Mouse (Mus musculus) limb, embryonic 15.5 days (tissue): ENCODE data around the gene Hyal3. TPM values are rescaled to one million over a fixed set of nuclear protein-coding genes. Genes with fewer than 3 reads are reported as not detected.

Experiments
- ATAC-seq: fragments of 200-750 bp; cut with Nextera tagmentation; 2 replicates; pipeline ENCODE4 v1.8.0; 2017; ENCODE audit warnings: low read depth, moderate TSS enrichment; ENCODE audit not compliant: insufficient number of reproducible peaks, low FRiP score, low TSS enrichment
- H3K27ac ChIP-seq: fragments of 300-500 bp; sonication (generic); 2 replicates; pipeline ENCODE4 v1.5.1; 2015; ENCODE audit warnings: moderate library complexity, mild to moderate bottlenecking, inconsistent platforms
- H3K27me3 ChIP-seq: fragments of 300-500 bp; sonication (generic); 2 replicates; pipeline ENCODE4 v1.6.1; 2015; ENCODE audit warnings: inconsistent platforms
- H3K36me3 ChIP-seq: fragments of 300-500 bp; sonication (generic); 2 replicates; pipeline ENCODE4 v1.6.1; 2015; ENCODE audit warnings: inconsistent platforms
- H3K4me1 ChIP-seq: fragments of 300-500 bp; sonication (generic); 2 replicates; pipeline ENCODE4 v1.6.1; 2015; ENCODE audit warnings: inconsistent platforms
- H3K4me2 ChIP-seq: fragments of 300-500 bp; sonication (generic); 2 replicates; pipeline ENCODE4 v1.6.1; 2015; ENCODE audit warnings: mild to moderate bottlenecking, inconsistent platforms
- H3K4me3 ChIP-seq: fragments of 300-500 bp; sonication (generic); 2 replicates; pipeline ENCODE4 v1.5.1; 2015; ENCODE audit warnings: mild to moderate bottlenecking, inconsistent platforms
- H3K9ac ChIP-seq: fragments of 300-500 bp; sonication (generic); 2 replicates; pipeline ENCODE4 v1.6.1; 2015; ENCODE audit warnings: inconsistent platforms
- H3K9me3 ChIP-seq: fragments of 300-500 bp; sonication (generic); 2 replicates; pipeline ENCODE4 v1.6.1; 2016; ENCODE audit warnings: inconsistent platforms
- WGBS: fragments of 180-500 bp; shearing (Covaris S2); methylation state at CpG from one replicate; pipeline ENCODE4 v1.1.7; 2015; 5-methylcytosine and 5-hydroxymethylcytosine counted together
- polyA plus RNA-seq: library from polyadenylated mRNA; unstranded; fragments of >200 nt; fragmentation: Nextera tagmentation; extraction: Ambion mirVana; gene quantifications from 2 replicates; pipeline ENCODE4 v1.2.1, GENCODE M21; 2015

Hyal3 gene
- polyA plus RNA-seq, 1 experiment from 2014 or later, result 1.6 TPM

DNA sequence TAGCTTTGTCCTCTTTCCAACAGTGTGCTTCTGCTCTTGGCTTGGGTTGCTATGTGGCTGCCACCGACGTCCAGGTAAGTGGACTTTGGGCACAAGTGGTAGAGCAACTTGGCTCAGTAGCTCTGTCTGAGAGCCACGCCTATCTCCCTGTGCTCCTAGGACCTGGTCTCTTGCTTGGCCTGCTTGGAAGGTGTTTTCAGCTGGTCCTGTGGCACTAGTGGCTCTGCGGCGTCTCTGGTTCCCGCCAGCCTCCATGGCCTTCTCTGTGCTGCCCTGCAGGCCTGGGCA, 10.1 kb downstream of the Hyal3 start:
- H3K27me3 ChIP-seq, result no peaks in the 10 kb centered on the region
- H3K4me1 ChIP-seq, result peaks cover 17% of the 10 kb centered on the region
- WGBS, result 91% methylated on average over 6 of the region's 6 CpGs
- no peaks in the 10 kb centered on the region for H3K9me3 ChIP-seq
- no peak overlapping the region for H3K4me2 ChIP-seq
- no peak overlapping the region for H3K9ac ChIP-seq
- no peak for ATAC-seq
- H3K27ac ChIP-seq, result no peak overlapping the region
- H3K4me3 ChIP-seq, result no peak overlapping the region
- peaks cover 58% of the 10 kb centered on the region for H3K36me3 ChIP-seq

DNA sequence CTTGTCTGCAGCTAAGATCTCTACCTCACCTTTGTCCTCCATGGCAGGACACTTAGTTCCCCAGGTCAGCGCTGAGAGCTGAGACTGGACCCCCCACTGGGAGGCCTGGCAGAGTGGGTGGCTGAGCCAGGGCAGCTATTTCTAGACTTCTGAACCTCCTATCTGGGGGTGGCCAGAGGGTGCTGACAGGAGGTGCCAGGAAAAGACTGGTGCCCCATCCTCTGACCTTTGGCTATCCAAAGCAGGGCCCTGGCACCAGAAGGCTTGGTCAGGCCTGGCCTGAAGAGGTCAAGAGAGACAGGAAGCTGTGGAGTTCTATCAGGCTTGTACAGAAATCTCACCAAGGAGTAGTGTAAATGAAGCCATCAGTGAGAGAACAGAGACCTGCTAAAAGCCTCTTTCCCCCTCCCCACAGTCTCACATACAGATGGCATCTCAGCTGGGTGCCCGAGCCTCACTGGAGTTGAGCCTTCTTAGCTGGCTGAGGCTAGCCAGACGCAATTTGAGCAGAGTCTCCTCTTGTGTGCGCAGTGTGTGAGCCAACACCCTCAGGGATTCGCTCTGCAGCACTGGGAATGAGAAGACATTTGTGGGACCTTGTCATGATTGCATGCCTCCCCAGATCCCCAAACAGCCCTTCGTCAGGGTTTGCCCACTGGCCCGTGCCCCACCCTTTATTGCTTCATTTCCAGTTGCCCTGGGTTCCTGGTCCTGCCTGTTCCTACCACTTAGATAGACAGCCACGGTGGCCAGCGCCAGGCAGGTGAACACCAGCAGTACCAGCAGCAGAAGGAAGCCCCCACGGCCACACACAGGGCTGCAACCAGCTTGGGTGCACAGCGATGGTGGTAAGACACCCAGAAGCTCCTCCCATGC, 12.7 kb downstream of the Hyal3 start:
- no peak overlapping the region for H3K9ac ChIP-seq
- no peak overlapping the region for H3K4me2 ChIP-seq
- H3K4me3 ChIP-seq, result no peak overlapping the region
- no peak for ATAC-seq
- peaks cover 58% of the 10 kb centered on the region for H3K36me3 ChIP-seq
- peaks cover 8% of the 10 kb centered on the region for H3K4me1 ChIP-seq
- H3K27me3 ChIP-seq, result no peaks in the 10 kb centered on the region
- H3K27ac ChIP-seq, result no peak overlapping the region
- 76% methylated on average over 11 of the region's 11 CpGs for WGBS
- no peaks in the 10 kb centered on the region for H3K9me3 ChIP-seq

DNA sequence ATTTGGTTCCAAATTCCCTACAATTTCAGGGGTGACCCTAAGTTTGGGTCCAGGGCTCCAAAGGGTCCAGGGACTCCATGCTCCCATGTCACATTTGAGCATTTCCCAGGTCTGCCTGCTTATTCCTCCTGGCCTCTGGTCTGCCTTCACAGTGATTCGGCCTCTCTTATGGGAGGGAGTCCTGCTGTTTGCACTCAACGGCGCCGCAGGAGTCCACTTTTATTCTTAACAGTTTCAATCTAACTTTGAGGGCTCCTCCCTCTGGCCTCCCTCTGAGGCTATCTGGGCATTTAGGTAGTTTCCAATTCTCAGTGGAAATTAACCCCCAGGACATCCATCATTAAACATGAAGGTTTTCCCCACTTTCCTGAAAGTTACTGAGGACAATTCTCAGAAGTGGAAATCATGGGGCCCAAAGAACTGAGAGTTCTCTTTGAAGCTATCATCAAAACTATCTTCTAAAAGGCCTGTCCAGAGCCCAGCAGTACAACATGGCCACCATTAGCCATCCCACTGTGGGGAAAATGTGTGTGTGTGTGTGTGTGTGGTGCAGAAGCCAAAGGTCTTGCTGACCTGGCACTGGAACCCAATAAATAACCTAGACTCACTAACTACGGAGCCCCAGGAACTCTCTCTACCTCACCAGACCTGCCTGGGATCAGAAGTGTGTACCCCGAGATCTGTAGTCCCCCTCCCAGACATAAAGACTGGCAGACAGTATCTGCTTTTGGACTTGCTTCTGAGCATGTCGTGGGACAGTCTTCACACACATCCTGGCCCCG, 13.9 kb downstream of the Hyal3 start:
- Histone ChIP-seq H3K4me1 (no peaks in the 10 kb centered on the region), H3K36me3 (peaks cover 57% of the 10 kb centered on the region)
- WGBS, result 74% methylated on average over 8 of the region's 8 CpGs

DNA sequence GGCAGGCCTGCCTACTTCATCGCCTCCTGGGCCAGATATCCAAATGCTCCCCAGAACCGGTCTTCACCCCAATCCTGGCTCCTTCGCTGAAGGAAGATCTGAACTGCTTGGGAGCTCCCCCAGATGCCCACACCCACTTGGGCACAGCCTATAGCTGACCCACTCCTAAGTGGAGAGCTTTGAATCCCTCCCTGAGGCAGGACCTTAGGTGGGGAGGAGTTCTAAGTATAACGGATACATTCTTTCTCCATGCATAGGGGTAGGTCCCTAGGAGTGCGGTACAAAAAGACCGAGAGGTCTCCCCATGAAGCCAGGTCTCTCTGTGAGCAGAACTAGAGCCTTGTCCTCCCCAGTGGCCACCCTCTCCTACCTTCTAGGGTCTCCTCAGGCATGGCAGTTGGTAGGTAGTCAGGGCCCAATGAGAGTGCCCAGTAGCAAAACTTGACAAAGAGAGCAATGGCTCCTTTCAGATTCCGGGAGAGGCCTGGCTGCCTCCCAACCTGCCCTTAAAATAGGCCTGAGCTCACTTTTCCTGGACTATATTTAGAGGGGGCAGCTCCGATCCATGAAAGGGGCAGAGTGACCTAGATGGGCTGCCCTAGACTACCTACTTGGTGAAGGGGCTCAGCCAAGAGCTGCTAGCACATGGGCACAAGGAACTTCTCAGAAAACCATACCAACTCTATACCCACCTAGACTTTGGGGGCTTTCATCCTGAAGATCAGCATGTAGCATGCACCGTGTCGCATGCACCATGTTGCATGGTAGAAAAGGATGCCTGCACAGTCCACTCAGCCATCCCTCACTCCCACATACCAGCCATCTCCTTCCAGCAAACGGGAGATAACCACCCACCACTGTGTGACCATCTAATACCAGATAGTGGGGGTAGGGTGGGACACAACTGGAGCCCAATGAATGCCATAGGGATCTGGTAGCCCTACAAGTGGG, 16.3 kb downstream of the Hyal3 start:
- 82% methylated on average over 11 of the region's 11 CpGs for WGBS
- Histone ChIP-seq H3K9ac (no peak overlapping the region), H3K27me3 (no peaks in the 10 kb centered on the region), H3K4me3 (no peak overlapping the region), H3K36me3 (peaks cover 32% of the 10 kb centered on the region), H3K4me2 (no peak overlapping the region), H3K4me1 (0 out of 2 replicates have a peak, but pooled peaks cover 2% of the 10 kb centered on the region), H3K27ac (no peak overlapping the region), H3K9me3 (no peaks in the 10 kb centered on the region)
- ATAC-seq, result no peak

More for the DNA sequence above, 13.9 kb downstream of the Hyal3 start:
- no peak overlapping the region for H3K4me3 ChIP-seq
- H3K9me3 ChIP-seq, result no peaks in the 10 kb centered on the region
- no peak overlapping the region for H3K4me2 ChIP-seq
- ATAC-seq, result no peak
- no peaks in the 10 kb centered on the region for H3K27me3 ChIP-seq
- H3K27ac ChIP-seq, result no peak overlapping the region
- no peak overlapping the region for H3K9ac ChIP-seq

DNA sequence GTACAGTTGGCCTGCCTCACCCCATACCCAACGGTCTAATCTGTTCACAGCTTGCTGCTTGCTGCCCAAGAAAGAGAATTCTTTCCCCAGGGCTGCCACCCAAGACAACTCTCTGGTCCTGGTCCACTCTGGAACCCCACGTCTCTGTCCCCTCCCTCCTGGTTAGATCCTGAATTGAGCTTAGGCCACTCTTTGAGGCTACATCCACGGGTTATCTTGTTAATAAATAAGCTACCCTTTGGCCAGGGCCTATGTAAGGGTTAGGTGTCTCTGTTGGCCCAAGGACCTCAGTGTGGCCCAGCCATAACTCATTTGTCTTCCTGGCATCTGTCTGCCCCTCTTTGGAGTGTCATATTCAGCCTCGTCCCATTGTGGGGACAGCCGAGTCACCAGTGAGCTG, 17.8 kb downstream of the Hyal3 start:
- Histone ChIP-seq H3K4me3 (no peak overlapping the region), H3K27ac (no peak overlapping the region), H3K4me2 (no peak overlapping the region), H3K9ac (no peak overlapping the region), H3K36me3 (peaks cover 17% of the 10 kb centered on the region), H3K27me3 (no peaks in the 10 kb centered on the region), H3K9me3 (no peaks in the 10 kb centered on the region), H3K4me1 (peaks cover 11% of the 10 kb centered on the region)
- WGBS, result 70% methylated on average over 5 of the region's 5 CpGs
- no peak for ATAC-seq

DNA sequence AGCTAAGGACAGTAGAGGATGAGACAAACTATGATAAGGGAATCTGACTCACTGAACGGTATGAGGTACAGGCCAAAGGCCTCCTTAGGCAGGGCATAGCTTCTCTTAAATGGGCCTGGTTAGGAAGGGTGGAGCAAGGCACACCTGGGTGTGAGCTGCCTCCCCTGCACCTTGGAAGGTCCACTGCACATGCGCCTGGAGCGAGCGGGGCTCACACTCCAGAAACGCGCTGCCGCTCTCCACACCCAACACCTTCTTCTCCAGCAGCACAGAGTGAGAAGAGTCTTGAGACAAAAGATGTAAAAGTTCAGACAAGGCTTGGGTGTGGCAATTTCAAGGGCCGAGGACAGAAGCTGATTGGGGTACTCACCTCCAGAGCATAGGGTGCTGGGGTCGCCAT, 18.8 kb downstream of the Hyal3 start:
- Histone ChIP-seq H3K4me3 (no peak overlapping the region), H3K4me1 (peaks cover 21% of the 10 kb centered on the region), H3K9ac (no peak overlapping the region), H3K27ac (no peak overlapping the region), H3K4me2 (no peak overlapping the region), H3K9me3 (no peaks in the 10 kb centered on the region), H3K27me3 (no peaks in the 10 kb centered on the region), H3K36me3 (peaks cover 7% of the 10 kb centered on the region)
- 84% methylated on average over 9 of the region's 9 CpGs for WGBS
- ATAC-seq, result no peak

DNA sequence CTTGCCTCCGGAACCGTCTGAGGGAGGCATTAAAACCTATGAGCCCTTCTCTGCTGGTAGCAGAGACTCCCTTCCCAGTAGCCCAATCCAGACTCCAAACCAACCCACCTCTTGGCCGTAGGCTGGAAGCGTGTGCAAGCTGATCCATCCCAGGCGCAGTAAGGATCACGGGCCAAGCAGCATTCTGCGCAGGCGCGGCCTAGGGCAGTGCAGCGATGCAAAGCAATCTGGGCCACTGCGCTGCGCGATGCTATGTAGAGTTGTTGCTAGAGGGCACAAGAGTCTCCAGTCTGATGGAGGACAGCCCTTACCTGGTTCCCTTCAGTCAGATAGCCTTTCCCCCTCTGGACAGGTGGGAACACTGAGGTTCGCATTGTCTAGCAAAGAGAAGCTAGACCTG, 19.2 kb downstream of the Hyal3 start:
- Histone ChIP-seq H3K36me3 (peaks cover 4% of the 10 kb centered on the region), H3K27ac (no peak overlapping the region), H3K9ac (no peak overlapping the region), H3K4me2 (no peak overlapping the region), H3K4me3 (no peak overlapping the region), H3K27me3 (no peaks in the 10 kb centered on the region), H3K4me1 (peaks cover 25% of the 10 kb centered on the region), H3K9me3 (no peaks in the 10 kb centered on the region)
- 67% methylated on average over 14 of the region's 14 CpGs for WGBS
- no peak for ATAC-seq

DNA sequence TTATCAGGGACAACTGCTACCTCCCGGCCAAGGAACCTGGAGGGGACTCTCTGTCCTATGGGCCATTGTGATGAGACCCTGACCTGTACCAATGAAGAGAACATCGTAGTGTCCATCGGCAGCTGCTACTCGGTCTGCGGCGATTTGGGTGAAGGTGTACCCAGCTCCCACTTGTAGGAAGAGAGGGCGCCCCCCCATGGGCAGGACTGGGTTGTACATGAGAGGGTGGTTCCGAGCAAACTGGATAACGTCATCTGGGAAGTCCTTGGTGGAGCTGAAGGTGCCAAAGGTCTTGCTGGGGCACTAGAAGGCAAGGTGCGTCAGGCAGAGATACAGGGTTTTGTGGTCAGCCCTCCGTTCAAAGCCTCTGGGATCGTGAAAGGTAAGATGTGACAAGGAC, 20.1 kb downstream of the Hyal3 start:
- ATAC-seq, result no peak
- Histone ChIP-seq H3K36me3 (no peaks in the 10 kb centered on the region; the same call in none of the 2 replicates), H3K4me2 (no peak overlapping the region), H3K4me1 (peaks cover 34% of the 10 kb centered on the region), H3K9me3 (no peaks in the 10 kb centered on the region), H3K4me3 (no peak overlapping the region), H3K9ac (no peak overlapping the region), H3K27me3 (no peaks in the 10 kb centered on the region), H3K27ac (no peak overlapping the region)
- 80% methylated on average over 12 of the region's 12 CpGs for WGBS

DNA sequence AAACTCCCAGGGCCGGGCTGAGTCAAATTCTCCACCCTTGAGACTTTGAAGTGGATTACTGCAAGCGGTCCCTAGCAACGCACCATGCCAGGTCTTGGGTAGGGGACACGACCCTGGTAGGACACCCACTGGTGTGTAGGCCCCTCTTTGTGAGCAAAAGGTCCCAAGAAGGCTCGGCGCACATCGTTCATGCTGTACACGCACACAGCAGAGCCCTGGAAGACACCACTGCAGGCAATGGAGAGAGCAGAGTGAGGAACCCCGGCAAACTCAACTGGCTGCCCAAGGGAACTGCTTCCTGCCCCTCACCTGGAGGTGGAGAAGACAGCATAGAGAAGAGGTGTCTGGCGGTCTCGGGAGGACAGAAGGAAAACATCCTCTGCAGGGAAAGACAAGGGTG, 20.7 kb downstream of the Hyal3 start:
- no peak for ATAC-seq
- H3K9ac ChIP-seq, result no peak overlapping the region
- no peaks in the 10 kb centered on the region for H3K27me3 ChIP-seq
- H3K4me2 ChIP-seq, result no peak overlapping the region
- peaks cover 40% of the 10 kb centered on the region for H3K4me1 ChIP-seq
- no peaks in the 10 kb centered on the region; the same call in 1 of the 2 replicates for H3K36me3 ChIP-seq
- no peak overlapping the region for H3K4me3 ChIP-seq
- H3K9me3 ChIP-seq, result no peaks in the 10 kb centered on the region
- 82% methylated on average over 11 of the region's 11 CpGs for WGBS
- no peak overlapping the region for H3K27ac ChIP-seq

DNA sequence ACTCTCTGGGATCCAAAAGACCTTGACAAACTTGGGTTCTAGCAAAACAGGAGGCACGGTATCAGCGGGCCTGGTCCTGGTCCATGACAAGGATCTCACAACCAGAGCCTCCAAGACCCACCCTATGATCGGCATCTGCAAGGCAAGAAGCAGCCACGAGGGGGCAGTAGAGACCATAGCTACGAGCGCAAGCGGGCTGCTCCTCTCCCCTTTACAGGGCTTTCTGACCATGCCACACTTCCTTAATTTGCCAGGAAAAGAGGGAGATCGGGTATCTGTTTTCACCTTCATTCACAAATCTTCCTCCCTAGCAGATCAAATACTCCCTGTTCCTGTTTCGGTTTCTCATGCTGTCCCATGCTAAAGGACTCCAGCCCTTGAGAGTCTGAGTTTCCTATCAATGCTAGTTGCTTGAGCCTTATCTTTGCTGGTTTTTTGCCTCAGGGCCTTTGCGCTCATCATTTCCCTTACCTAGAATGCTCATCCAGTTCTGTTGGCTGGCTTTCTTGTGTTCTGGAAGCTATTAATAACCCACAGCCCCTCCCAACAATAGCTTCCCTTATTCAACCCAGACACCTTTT, 21.5 kb downstream of the Hyal3 start:
- H3K9me3 ChIP-seq, result no peaks in the 10 kb centered on the region
- H3K27me3 ChIP-seq, result no peaks in the 10 kb centered on the region
- 8% methylated on average over 10 of the region's 10 CpGs for WGBS
- H3K36me3 ChIP-seq, result no peaks in the 10 kb centered on the region
- H3K9ac ChIP-seq, result no peak overlapping the region
- H3K4me2 ChIP-seq, result no peak overlapping the region
- ATAC-seq, result no peak
- peaks cover 48% of the 10 kb centered on the region for H3K4me1 ChIP-seq
- no peak overlapping the region for H3K4me3 ChIP-seq
- H3K27ac ChIP-seq, result 0 out of 2 replicates have a peak overlapping the region, but pooled peaks have one; percentile 43

DNA sequence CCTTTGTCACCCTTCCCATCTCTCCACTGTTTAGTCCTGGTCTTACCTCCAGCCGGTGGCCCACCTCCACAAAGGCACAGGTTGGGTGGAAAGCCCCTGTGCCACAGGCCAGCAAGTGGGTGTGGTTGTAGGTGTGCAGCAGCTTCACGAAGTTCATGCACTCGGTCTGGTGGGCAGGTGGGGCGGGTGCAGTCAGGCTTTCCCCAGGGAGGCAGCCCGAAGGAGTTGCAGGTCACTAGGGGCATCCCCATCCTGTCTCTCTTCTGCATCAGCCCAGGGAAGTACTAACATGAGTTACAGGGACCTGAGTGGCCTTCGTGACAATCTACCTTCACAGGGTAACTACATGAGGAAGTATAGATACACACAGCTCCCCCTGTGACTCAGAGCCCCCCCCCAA, 22.6 kb downstream of the Hyal3 start:
- H3K4me2 ChIP-seq, result no peak overlapping the region
- H3K27ac ChIP-seq, result no peak overlapping the region
- peaks cover 59% of the 10 kb centered on the region for H3K4me1 ChIP-seq
- H3K36me3 ChIP-seq, result no peaks in the 10 kb centered on the region
- 76% methylated on average over 6 of the region's 6 CpGs for WGBS
- ATAC-seq, result no peak
- no peaks in the 10 kb centered on the region for H3K27me3 ChIP-seq
- H3K9ac ChIP-seq, result no peak overlapping the region
- no peak overlapping the region for H3K4me3 ChIP-seq
- no peaks in the 10 kb centered on the region for H3K9me3 ChIP-seq
